Mouse (Mus musculus): ENCODE measurements at regions not wholly inside any gene's neighbourhood (a gene's known extent, or its start where the extent isn't known, plus 50 kb on each side); places are given as distances from the start of the nearest gene placed in this dataset.

- TF ChIP-seq CTCF (IDR thresholded peaks at IDR 0.05; ENCODE audit: low read depth, low read length) (no peak), POLR2A (IDR thresholded peaks at IDR 0.05; ENCODE audit: borderline replicate concordance, low read depth, low read length) (no peak)
Measured at GRCm38 (mm10) chr11:17555276-17555675, 297.9 kb downstream of the C1d start.

All from bone marrow macrophage, adult 2 months (primary cell).